Mouse (Mus musculus): ENCODE measurements around the gene Ddit4. TPM values are rescaled to one million over a fixed set of nuclear protein-coding genes. Genes with fewer than 3 reads are reported as not detected.

Ddit4 gene
- polyA plus RNA-seq, 1 experiment from 2014 or later = 32.8 TPM

DNA sequence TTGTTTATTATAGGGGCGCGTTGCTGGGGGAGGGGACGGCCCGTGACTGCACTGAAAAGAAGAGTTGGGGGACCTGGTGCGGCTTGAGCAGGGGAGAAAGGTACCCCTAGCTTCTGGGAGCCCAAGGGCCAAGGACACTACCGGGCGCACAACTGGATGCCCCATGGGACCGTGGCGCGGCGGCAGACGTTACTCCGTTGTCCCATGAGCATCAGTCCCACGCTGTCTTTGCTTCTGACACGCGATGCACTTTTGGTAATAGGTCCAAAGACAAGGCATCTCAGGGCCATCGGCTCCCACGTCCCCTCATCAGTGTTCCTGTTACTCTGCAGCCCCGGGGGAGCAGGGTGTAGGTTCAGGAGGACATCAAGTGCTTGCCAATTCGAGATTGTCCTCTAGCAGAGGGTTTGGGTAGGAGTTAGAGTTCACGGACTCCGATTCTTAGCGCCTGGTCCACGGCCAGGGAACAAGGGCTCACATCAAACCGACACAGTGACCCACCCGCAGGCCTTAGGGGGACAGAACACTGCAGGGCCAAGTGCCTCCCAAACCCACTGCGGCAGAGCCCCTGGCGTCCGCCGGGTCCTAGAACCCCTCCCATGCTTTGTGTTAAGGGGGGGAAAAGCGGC is 632 bp upstream of the Ddit4 start:
- Histone ChIP-seq H3K27me3 (ENCODE audit: insufficient read depth, poor library complexity, severe bottlenecking) (peaks cover 15% of the 10 kb centered on the region), H3K9me3 (no peaks in the 10 kb centered on the region), H3K4me1 (peaks cover 61% of the 10 kb centered on the region), H3K36me3 (peaks cover 9% of the 10 kb centered on the region; the same call in 1 of the 2 replicates), H3K27ac (peak overlapping the region; percentile 97), H3K4me3 (peak overlapping the region; percentile 88)
- peak; percentile 80 for DNase-seq (ENCODE audit: low spot score)
- WGBS = under 1% methylated on average over 31 of the region's 31 CpGs

- Histone ChIP-seq H3K27me3 (ENCODE audit: insufficient read depth, poor library complexity, severe bottlenecking) (peaks cover 3% of the 10 kb centered on the region; the same call in 1 of the 2 replicates), H3K4me1 (peaks cover 58% of the 10 kb centered on the region), H3K4me3 (peak overlapping the region; percentile 88), H3K36me3 (peaks cover 9% of the 10 kb centered on the region; the same call in 1 of the 2 replicates), H3K9me3 (no peaks in the 10 kb centered on the region), H3K27ac (peak overlapping the region; percentile 97)
- peak; percentile 88 for DNase-seq (ENCODE audit: low spot score)
- 2% methylated on average over 23 of the region's 23 CpGs for WGBS
These were observed 880 bp downstream of the Ddit4 start for GRCm38 (mm10) chr10:59950716-59951191.

DNA sequence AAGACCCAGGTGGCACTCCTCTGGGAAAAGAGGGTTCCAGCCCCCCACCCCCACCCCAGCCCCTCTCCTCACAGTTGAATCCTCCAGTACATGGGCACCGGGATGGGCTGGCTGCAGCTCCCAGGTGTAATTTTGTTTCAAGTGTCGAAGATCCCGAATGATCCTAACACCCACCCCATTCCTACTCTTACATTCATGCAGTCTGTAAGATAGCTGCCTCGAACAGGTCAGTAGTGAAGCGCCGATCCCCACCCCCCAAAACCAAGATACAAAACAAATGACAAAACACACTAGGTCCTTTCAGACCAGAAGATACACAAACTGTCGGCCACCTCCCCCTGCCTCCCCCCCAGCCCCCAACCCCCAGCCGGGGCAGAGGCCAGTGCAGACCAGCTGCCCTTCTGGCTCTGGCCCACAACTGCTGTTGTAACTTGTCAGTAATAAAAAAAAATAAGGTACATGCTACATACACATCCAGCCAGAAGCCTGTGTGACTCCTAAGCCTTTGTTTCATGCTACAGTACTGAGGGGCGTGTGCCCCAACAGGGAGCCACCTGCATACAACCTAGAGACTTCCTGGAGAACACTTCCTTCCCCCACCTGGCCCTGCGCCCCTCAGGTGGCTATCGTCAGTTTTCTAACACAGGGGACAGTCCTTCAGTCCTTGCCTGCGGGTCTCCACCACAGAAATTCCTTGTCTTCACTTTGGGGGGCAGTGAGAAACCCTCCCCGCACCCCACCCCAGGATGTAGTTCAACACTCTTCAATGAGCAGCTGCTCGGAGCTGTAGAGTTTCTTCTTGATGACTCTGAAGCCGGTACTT is 1.6 kb downstream of the Ddit4 start:
- 38% methylated on average over 15 of the region's 15 CpGs for WGBS
- Histone ChIP-seq H3K9me3 (no peaks in the 10 kb centered on the region), H3K4me3 (peak overlapping the region; percentile 88), H3K27ac (peak overlapping the region; percentile 97), H3K36me3 (peaks cover 9% of the 10 kb centered on the region; the same call in 1 of the 2 replicates), H3K27me3 (ENCODE audit: insufficient read depth, poor library complexity, severe bottlenecking) (no peaks in the 10 kb centered on the region; the same call in 1 of the 2 replicates), H3K4me1 (peaks cover 58% of the 10 kb centered on the region)
- DNase-seq (ENCODE audit: low spot score) = no peak

- Histone ChIP-seq H3K4me3 (peak overlapping the region; percentile 88), H3K27me3 (ENCODE audit: insufficient read depth, poor library complexity, severe bottlenecking) (no peaks in the 10 kb centered on the region; the same call in 1 of the 2 replicates), H3K4me1 (peaks cover 58% of the 10 kb centered on the region), H3K9me3 (no peaks in the 10 kb centered on the region), H3K36me3 (peaks cover 9% of the 10 kb centered on the region; the same call in 1 of the 2 replicates), H3K27ac (peak overlapping the region; percentile 52)
- DNase-seq (ENCODE audit: low spot score) = no peak
- 67% methylated on average over 1 of the region's 1 CpGs for WGBS
These were observed 2.4 kb downstream of the Ddit4 start for GRCm38 (mm10) chr10:59949255-59949648.

DNA sequence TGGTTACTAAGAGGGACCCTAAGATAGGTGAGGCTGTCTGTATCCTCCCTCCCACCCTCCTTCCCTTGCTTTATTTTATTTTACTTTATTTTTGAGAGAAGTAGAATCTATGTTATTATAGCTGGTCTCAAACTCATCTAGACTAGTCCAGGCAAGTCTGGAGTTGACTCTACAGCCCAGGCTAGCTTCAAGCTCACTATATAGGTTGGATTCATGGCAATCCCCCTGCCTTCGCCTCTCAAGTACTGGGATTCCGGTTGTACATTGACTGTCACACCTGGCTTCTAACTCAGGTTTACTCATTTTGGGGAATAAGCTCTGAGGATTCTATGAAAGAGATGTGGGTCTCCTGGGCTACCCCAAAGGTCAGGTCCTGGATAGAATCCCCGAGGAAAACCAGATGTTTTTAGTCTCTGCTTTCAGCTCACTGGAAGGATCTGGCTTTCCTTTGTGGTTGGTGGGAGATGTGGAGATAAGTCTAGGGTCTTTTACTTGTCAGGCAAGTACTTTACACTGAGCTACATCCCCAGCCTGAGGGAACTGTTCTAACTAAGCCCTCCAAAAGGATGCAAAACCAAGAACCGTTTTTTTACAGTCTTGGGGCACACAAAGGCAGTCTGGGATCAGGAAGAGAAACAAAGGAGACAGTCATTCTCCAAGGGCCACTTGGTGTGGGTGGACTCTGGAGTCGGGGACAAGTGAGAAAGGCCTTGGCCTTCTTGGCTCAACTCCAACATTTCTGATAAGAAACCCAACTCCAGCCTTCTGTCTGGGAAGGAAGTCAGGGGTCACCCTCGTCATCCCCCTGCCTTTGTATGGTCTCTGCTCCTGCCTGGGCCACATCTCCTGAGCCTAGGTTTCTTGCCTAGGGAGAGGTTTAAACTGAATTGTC is 3.0 kb downstream of the Ddit4 start:
- DNase-seq (ENCODE audit: low spot score) = peak; percentile 79
- 35% methylated on average over 6 of the region's 6 CpGs for WGBS
- H3K9me3 ChIP-seq = no peaks in the 10 kb centered on the region
- H3K27ac ChIP-seq = peak overlapping the region; percentile 52; the same call in 1 of the 2 replicates
- H3K4me3 ChIP-seq = peak overlapping the region; percentile 88; the same call in 1 of the 2 replicates
- peaks cover 9% of the 10 kb centered on the region; the same call in 1 of the 2 replicates for H3K36me3 ChIP-seq
- no peaks in the 10 kb centered on the region; the same call in 1 of the 2 replicates for H3K27me3 ChIP-seq (ENCODE audit: insufficient read depth, poor library complexity, severe bottlenecking)
- H3K4me1 ChIP-seq = peaks cover 59% of the 10 kb centered on the region

DNA sequence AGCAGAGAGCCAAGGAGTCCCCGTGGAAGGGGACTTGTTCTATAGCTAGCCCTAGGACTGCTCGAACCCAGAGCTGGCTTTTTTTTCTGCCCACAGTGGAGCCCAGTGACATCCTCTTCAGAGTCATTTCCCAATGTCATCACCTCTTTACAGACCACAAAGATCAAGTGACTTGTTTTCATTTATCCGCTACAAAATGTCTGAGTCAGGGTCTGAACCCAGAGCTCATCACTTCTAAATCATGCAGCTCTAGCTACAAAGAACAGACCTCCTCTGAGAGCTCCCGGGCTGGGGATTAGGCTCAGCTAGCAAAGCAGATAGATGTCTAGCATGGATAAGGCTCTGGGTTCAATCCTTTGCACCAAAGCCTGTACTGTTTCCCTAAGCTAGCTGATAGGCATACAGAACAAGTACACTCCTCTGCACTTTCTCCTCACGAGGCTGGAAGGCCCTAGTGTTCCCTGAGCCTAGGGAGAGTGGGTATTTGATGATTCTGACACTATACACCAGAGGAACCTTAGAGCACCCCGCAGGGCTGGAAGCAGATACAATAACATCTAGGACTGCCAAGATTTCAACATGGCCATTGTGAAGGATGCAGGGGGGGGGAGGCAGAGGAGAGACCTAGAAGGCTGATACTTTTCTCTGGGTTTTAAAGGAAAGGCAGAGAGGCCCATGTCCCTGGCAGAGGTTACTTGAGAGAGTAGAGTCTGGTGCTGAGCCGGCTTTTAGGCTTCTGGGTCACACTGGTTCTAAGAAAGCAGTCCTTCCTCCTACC is 4.1 kb downstream of the Ddit4 start:
- peaks cover 9% of the 10 kb centered on the region; the same call in 1 of the 2 replicates for H3K36me3 ChIP-seq
- H3K4me3 ChIP-seq = no peak overlapping the region
- DNase-seq (ENCODE audit: low spot score) = no peak
- 54% methylated on average over 7 of the region's 7 CpGs for WGBS
- H3K9me3 ChIP-seq = no peaks in the 10 kb centered on the region
- H3K27ac ChIP-seq = peak overlapping the region; percentile 3; the same call in 1 of the 2 replicates
- H3K27me3 ChIP-seq (ENCODE audit: insufficient read depth, poor library complexity, severe bottlenecking) = no peaks in the 10 kb centered on the region; the same call in 1 of the 2 replicates
- peaks cover 61% of the 10 kb centered on the region for H3K4me1 ChIP-seq

- Histone ChIP-seq H3K36me3 (peaks cover 9% of the 10 kb centered on the region; the same call in 1 of the 2 replicates), H3K27ac (no peak overlapping the region), H3K27me3 (ENCODE audit: insufficient read depth, poor library complexity, severe bottlenecking) (no peaks in the 10 kb centered on the region; the same call in 1 of the 2 replicates), H3K4me3 (no peak overlapping the region), H3K4me1 (peaks cover 56% of the 10 kb centered on the region), H3K9me3 (no peaks in the 10 kb centered on the region)
- no peak for DNase-seq (ENCODE audit: low spot score)
- WGBS = 84% methylated on average over 5 of the region's 5 CpGs
These were observed 5.3 kb downstream of the Ddit4 start for GRCm38 (mm10) chr10:59946362-59946761.

- no peak for DNase-seq (ENCODE audit: low spot score)
- no peaks in the 10 kb centered on the region; the same call in 1 of the 2 replicates for H3K27me3 ChIP-seq (ENCODE audit: insufficient read depth, poor library complexity, severe bottlenecking)
- peaks cover 9% of the 10 kb centered on the region; the same call in 1 of the 2 replicates for H3K36me3 ChIP-seq
- H3K4me3 ChIP-seq = no peak overlapping the region
- WGBS = 82% methylated on average over 3 of the region's 3 CpGs
- H3K27ac ChIP-seq = no peak overlapping the region
- H3K4me1 ChIP-seq = peaks cover 47% of the 10 kb centered on the region
- H3K9me3 ChIP-seq = no peaks in the 10 kb centered on the region
These were observed 6.2 kb downstream of the Ddit4 start for GRCm38 (mm10) chr10:59945416-59945815.

- peak overlapping the region; percentile 81 for H3K27ac ChIP-seq
- H3K9me3 ChIP-seq = no peaks in the 10 kb centered on the region
- H3K27me3 ChIP-seq (ENCODE audit: insufficient read depth, poor library complexity, severe bottlenecking) = 0 out of 2 replicates have a peak, but pooled peaks cover 3% of the 10 kb centered on the region
- WGBS = 41% methylated on average over 13 of the region's 13 CpGs
- no peaks in the 10 kb centered on the region for H3K36me3 ChIP-seq
- peak; percentile 88 for DNase-seq (ENCODE audit: low spot score)
- peak overlapping the region; percentile 46 for H3K4me3 ChIP-seq
- peaks cover 28% of the 10 kb centered on the region for H3K4me1 ChIP-seq
These were observed 8.1 kb downstream of the Ddit4 start for GRCm38 (mm10) chr10:59943421-59943989.

- H3K27me3 ChIP-seq (ENCODE audit: insufficient read depth, poor library complexity, severe bottlenecking) = 0 out of 2 replicates have a peak, but pooled peaks cover 3% of the 10 kb centered on the region
- H3K27ac ChIP-seq = peak overlapping the region; percentile 81
- H3K9me3 ChIP-seq = no peaks in the 10 kb centered on the region
- DNase-seq (ENCODE audit: low spot score) = no peak
- peak overlapping the region; percentile 46 for H3K4me3 ChIP-seq
- peaks cover 23% of the 10 kb centered on the region for H3K4me1 ChIP-seq
- under 1% methylated on average over 16 of the region's 16 CpGs for WGBS
- H3K36me3 ChIP-seq = no peaks in the 10 kb centered on the region
These were observed 8.7 kb downstream of the Ddit4 start for GRCm38 (mm10) chr10:59942847-59943420.

GRCm38 (mm10) chr10:59942281-59942846 is 9.3 kb downstream of the Ddit4 start:
- no peak for DNase-seq (ENCODE audit: low spot score)
- 0 out of 2 replicates have a peak, but pooled peaks cover 3% of the 10 kb centered on the region for H3K27me3 ChIP-seq (ENCODE audit: insufficient read depth, poor library complexity, severe bottlenecking)
- WGBS = 43% methylated on average over 21 of the region's 21 CpGs
- H3K4me1 ChIP-seq = peaks cover 19% of the 10 kb centered on the region
- H3K27ac ChIP-seq = peak overlapping the region; percentile 81
- peak overlapping the region; percentile 46 for H3K4me3 ChIP-seq
- H3K9me3 ChIP-seq = no peaks in the 10 kb centered on the region
- no peaks in the 10 kb centered on the region for H3K36me3 ChIP-seq
